Mouse (Mus musculus) layer of hippocampus, adult 9-11 months (tissue): Measurements from ENCODE around the gene Psmc5.

Source experiments
- DNase-seq: peaks from one replicate; pipeline ENCODE4 v3.0.0; 2022

Psmc5 gene

GRCm38 (mm10) chr11:106308162-106308561, 52.2 kb downstream of the Psmc5 start:
- DNase-seq: no peak

GRCm38 (mm10) chr11:106310123-106310522, 54.2 kb downstream of the Psmc5 start:
- no peak for DNase-seq
